Mouse (Mus musculus) midbrain, embryonic 10.5 days (tissue): ENCODE data around the gene Cdca7l. TPM values are rescaled to one million over a fixed set of nuclear protein-coding genes. Genes with fewer than 3 reads are reported as not detected.
A peak's percentile ranks its signal among the peaks of the same experiment; 100 is the strongest.

Source experiments
- DNase-seq: peaks from one replicate; pipeline ENCODE4 v3.0.0-alpha.2; 2017; ENCODE audit warnings: low spot score
- H3K27ac ChIP-seq: fragments of 300-500 bp; sonication (generic); replicated peaks from 2 replicates; pipeline ENCODE4 v1.5.1; 2016; ENCODE audit warnings: mild to moderate bottlenecking
- H3K27me3 ChIP-seq: fragments of 300-500 bp; sonication (generic); 2 replicates; pipeline ENCODE4 v1.6.1; 2016; ENCODE audit warnings: low read depth, mild to moderate bottlenecking; ENCODE audit not compliant: poor library complexity, severe bottlenecking
- H3K36me3 ChIP-seq: fragments of 300-500 bp; sonication (generic); 2 replicates; pipeline ENCODE4 v1.6.1; 2016; ENCODE audit warnings: mild to moderate bottlenecking, moderate library complexity
- H3K4me1 ChIP-seq: fragments of 300-500 bp; sonication (generic); 2 replicates; pipeline ENCODE4 v1.6.1; 2016
- H3K4me3 ChIP-seq: fragments of 300-500 bp; sonication (generic); 2 replicates; pipeline ENCODE4 v1.5.1; 2016; ENCODE audit warnings: mild to moderate bottlenecking, moderate library complexity
- H3K9me3 ChIP-seq: fragments of 300-500 bp; sonication (generic); replicated peaks from 2 replicates; pipeline ENCODE4 v1.6.1; 2016; ENCODE audit warnings: mild to moderate bottlenecking
- WGBS: fragments of 180-500 bp; shearing (Covaris S2); methylation state at CpG from one replicate; pipeline ENCODE4 v1.1.7; 2016; 5-methylcytosine and 5-hydroxymethylcytosine counted together
- polyA plus RNA-seq: library from polyadenylated mRNA; unstranded; fragments of >200 nt; fragmentation: Nextera tagmentation; extraction: Ambion mirVana; gene quantifications from 2 replicates; pipeline ENCODE4 v1.2.1, GENCODE M21; 2016

Gene Cdca7l
- polyA plus RNA-seq, 1 experiment from 2014 or later, result 55.8 TPM

- WGBS, result 24% methylated on average over 6 of the region's 6 CpGs
- no peak for DNase-seq
- Histone ChIP-seq H3K9me3 (no peaks in the 10 kb centered on the region), H3K27me3 (peaks cover 15% of the 10 kb centered on the region), H3K27ac (no peak overlapping the region), H3K36me3 (no peaks in the 10 kb centered on the region), H3K4me3 (no peak overlapping the region), H3K4me1 (peaks cover 37% of the 10 kb centered on the region)
These were observed 17.5 kb upstream of the Cdca7l start for GRCm38 (mm10) chr12:117786621-117787020.

- no peaks in the 10 kb centered on the region for H3K9me3 ChIP-seq
- H3K27ac ChIP-seq, result peak overlapping the region; percentile 93
- peak; percentile 69 for DNase-seq
- H3K27me3 ChIP-seq, result peaks cover 15% of the 10 kb centered on the region
- peaks cover 32% of the 10 kb centered on the region for H3K4me1 ChIP-seq
- 10% methylated on average over 24 of the region's 24 CpGs for WGBS
- peak overlapping the region; percentile 55 for H3K4me3 ChIP-seq
- H3K36me3 ChIP-seq, result no peaks in the 10 kb centered on the region
These were observed 15.5 kb upstream of the Cdca7l start for GRCm38 (mm10) chr12:117788513-117789011.

GRCm38 (mm10) chr12:117789017-117789416, 15.1 kb upstream of the Cdca7l start:
- H3K36me3 ChIP-seq, result no peaks in the 10 kb centered on the region
- H3K9me3 ChIP-seq, result no peaks in the 10 kb centered on the region
- peak; percentile 69 for DNase-seq
- peaks cover 28% of the 10 kb centered on the region for H3K4me1 ChIP-seq
- WGBS, result 11% methylated on average over 7 of the region's 7 CpGs
- peak overlapping the region; percentile 55 for H3K4me3 ChIP-seq
- peak overlapping the region; percentile 93 for H3K27ac ChIP-seq
- H3K27me3 ChIP-seq, result peaks cover 15% of the 10 kb centered on the region

DNA sequence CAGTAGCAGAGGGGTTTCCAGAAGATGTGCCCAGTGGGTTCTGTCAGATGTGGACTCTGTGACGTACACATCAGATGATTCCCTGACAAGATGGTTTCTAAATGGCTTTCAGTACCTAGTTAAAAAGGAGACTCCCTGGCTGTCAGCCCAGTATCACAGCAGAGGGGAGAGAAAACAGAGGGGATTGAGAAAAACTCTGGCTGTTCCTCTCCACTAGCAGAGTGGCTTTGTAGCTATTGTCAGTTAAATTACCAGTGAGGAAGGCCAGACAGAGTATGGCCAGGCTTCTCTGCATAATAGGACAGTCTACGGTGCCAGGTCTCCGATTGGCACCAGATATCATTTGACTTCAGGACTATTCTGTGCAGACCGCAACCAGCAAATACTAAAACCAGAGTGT, 8.8 kb upstream of the Cdca7l start:
- H3K27ac ChIP-seq, result no peak overlapping the region
- no peak for DNase-seq
- no peak overlapping the region for H3K4me3 ChIP-seq
- H3K27me3 ChIP-seq, result no peaks in the 10 kb centered on the region; the same call in 1 of the 2 replicates
- H3K4me1 ChIP-seq, result no peaks in the 10 kb centered on the region
- WGBS, result 82% methylated on average over 4 of the region's 4 CpGs
- no peaks in the 10 kb centered on the region for H3K9me3 ChIP-seq
- H3K36me3 ChIP-seq, result no peaks in the 10 kb centered on the region

GRCm38 (mm10) chr12:117805576-117805975, 1.5 kb downstream of the Cdca7l start:
- 83% methylated on average over 4 of the region's 4 CpGs for WGBS
- peaks cover 34% of the 10 kb centered on the region for H3K27me3 ChIP-seq
- no peaks in the 10 kb centered on the region for H3K36me3 ChIP-seq
- H3K4me3 ChIP-seq, result no peak overlapping the region
- 0 out of 2 replicates have a peak overlapping the region, but pooled peaks have one; percentile 2 for H3K27ac ChIP-seq
- no peaks in the 10 kb centered on the region for H3K9me3 ChIP-seq
- H3K4me1 ChIP-seq, result peaks cover 52% of the 10 kb centered on the region
- DNase-seq, result no peak

- H3K9me3 ChIP-seq, result no peaks in the 10 kb centered on the region
- H3K4me1 ChIP-seq, result peaks cover 54% of the 10 kb centered on the region
- peaks cover 34% of the 10 kb centered on the region for H3K27me3 ChIP-seq
- DNase-seq, result no peak
- no peaks in the 10 kb centered on the region for H3K36me3 ChIP-seq
- 52% methylated on average over 12 of the region's 12 CpGs for WGBS
- no peak overlapping the region for H3K27ac ChIP-seq
- no peak overlapping the region for H3K4me3 ChIP-seq
These were observed 1.9 kb downstream of the Cdca7l start for GRCm38 (mm10) chr12:117806007-117806451.

DNA sequence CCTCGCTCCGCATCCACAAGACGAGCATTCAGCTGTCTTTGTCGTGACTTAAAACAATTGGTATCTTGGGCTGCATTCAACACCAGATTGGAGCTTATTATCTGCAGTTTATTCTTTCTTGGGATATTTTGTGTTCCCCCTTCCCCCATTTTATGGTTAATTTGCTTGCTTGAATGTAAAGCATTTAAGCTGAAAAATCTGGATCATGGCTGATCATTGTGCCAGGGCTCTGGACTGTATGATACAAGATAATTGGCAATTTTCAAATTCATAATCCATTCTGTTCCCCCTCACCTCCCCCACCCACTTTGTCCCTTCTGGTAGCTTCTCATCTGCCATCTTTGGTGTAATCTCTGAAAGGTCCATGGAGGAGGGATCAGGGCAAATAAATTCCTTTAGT, 2.4 kb downstream of the Cdca7l start:
- H3K9me3 ChIP-seq, result no peaks in the 10 kb centered on the region
- H3K4me3 ChIP-seq, result no peak overlapping the region
- no peak for DNase-seq
- H3K27ac ChIP-seq, result no peak overlapping the region
- WGBS, result 57% methylated on average over 4 of the region's 4 CpGs
- H3K27me3 ChIP-seq, result peaks cover 37% of the 10 kb centered on the region
- H3K4me1 ChIP-seq, result peaks cover 54% of the 10 kb centered on the region
- H3K36me3 ChIP-seq, result no peaks in the 10 kb centered on the region

- H3K36me3 ChIP-seq, result no peaks in the 10 kb centered on the region
- peaks cover 41% of the 10 kb centered on the region for H3K27me3 ChIP-seq
- WGBS, result 48% methylated on average over 12 of the region's 12 CpGs
- peaks cover 54% of the 10 kb centered on the region for H3K4me1 ChIP-seq
- H3K27ac ChIP-seq, result peak overlapping the region; percentile 73
- peak; percentile 19 for DNase-seq
- H3K4me3 ChIP-seq, result peak overlapping the region; percentile 42
- H3K9me3 ChIP-seq, result no peaks in the 10 kb centered on the region
These were observed 3.5 kb downstream of the Cdca7l start for GRCm38 (mm10) chr12:117807637-117808036.

- no peaks in the 10 kb centered on the region for H3K9me3 ChIP-seq
- DNase-seq, result peak; percentile 53
- H3K4me1 ChIP-seq, result peaks cover 54% of the 10 kb centered on the region
- peaks cover 41% of the 10 kb centered on the region for H3K27me3 ChIP-seq
- H3K36me3 ChIP-seq, result no peaks in the 10 kb centered on the region
- 44% methylated on average over 17 of the region's 17 CpGs for WGBS
- H3K27ac ChIP-seq, result peak overlapping the region; percentile 73
- H3K4me3 ChIP-seq, result peak overlapping the region; percentile 42
These were observed 4.6 kb downstream of the Cdca7l start for GRCm38 (mm10) chr12:117808355-117809326.

DNA sequence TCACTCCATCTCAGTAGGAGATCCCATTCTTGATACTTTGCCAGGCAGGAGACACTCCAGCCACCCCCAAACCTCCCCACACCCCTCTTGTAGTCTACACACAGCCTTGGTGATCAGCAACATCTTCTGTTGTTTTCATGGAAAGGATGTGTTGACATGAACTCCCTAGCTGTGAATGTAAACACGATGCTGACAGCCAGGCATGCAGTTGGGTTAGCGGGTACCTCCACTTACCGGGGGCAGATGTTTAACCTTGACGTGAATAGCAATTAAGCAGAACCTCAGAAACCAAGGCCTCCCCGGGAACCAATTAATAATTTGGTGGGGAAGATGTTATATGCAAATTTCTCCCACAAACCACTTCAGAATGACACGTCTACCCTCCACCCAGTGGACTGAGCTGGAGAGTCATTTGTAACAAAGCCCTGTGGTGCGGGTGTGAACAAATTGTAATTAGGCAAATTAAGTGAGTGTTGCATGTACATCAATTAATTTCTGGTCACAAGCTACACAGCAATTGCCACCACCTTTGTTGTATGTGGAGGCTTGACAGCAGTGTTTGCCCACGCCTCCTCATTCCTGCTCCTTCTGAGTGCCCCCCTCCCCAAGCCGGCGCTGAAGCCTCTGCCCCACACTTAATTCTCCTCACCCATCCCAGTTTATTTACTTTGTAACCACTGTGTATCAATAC, 5.4 kb downstream of the Cdca7l start:
- Histone ChIP-seq H3K4me3 (no peak overlapping the region), H3K9me3 (no peaks in the 10 kb centered on the region), H3K27ac (peak overlapping the region; percentile 73), H3K4me1 (peaks cover 54% of the 10 kb centered on the region), H3K27me3 (peaks cover 41% of the 10 kb centered on the region), H3K36me3 (no peaks in the 10 kb centered on the region)
- WGBS, result 67% methylated on average over 10 of the region's 10 CpGs
- no peak for DNase-seq

- H3K27me3 ChIP-seq, result peaks cover 39% of the 10 kb centered on the region
- WGBS, result 75% methylated on average over 11 of the region's 11 CpGs
- no peak for DNase-seq
- no peak overlapping the region for H3K4me3 ChIP-seq
- H3K36me3 ChIP-seq, result no peaks in the 10 kb centered on the region
- H3K4me1 ChIP-seq, result peaks cover 54% of the 10 kb centered on the region
- H3K9me3 ChIP-seq, result no peaks in the 10 kb centered on the region
- H3K27ac ChIP-seq, result peak overlapping the region; percentile 73
These were observed 6.0 kb downstream of the Cdca7l start for GRCm38 (mm10) chr12:117810074-117810473.

GRCm38 (mm10) chr12:117820138-117820858, 16.2 kb downstream of the Cdca7l start:
- no peak for DNase-seq
- no peaks in the 10 kb centered on the region for H3K9me3 ChIP-seq
- no peak overlapping the region for H3K27ac ChIP-seq
- 58% methylated on average over 4 of the region's 4 CpGs for WGBS
- no peak overlapping the region for H3K4me3 ChIP-seq
- no peaks in the 10 kb centered on the region for H3K4me1 ChIP-seq
- no peaks in the 10 kb centered on the region; the same call in 1 of the 2 replicates for H3K27me3 ChIP-seq
- no peaks in the 10 kb centered on the region for H3K36me3 ChIP-seq
